Mouse (Mus musculus) embryo, embryonic 11 days (tissue): ENCODE data around the gene Rnaseh1.

Experiments used
- DNase-seq: peaks from one replicate; pipeline ENCODE4 v3.0.0-alpha.2; 2015

The Rnaseh1 gene

GRCm38 (mm10) chr12:28649141-28650110, at the start of gene Rnaseh1:
TSS of gene Rnaseh1 (plus strand) at chr12:28649602.
- DNase-seq, result peak; percentile 96

- DNase-seq, result no peak
Observed at GRCm38 (mm10) chr12:28602259-28602658, 47.1 kb upstream of the Rnaseh1 start.

- DNase-seq, result no peak
Observed at GRCm38 (mm10) chr12:28603494-28603893, 45.9 kb upstream of the Rnaseh1 start.

GRCm38 (mm10) chr12:28607546-28608305, 41.7 kb upstream of the Rnaseh1 start:
- no peak for DNase-seq

- no peak for DNase-seq
Observed at GRCm38 (mm10) chr12:28612391-28612790, 37.0 kb upstream of the Rnaseh1 start.

GRCm38 (mm10) chr12:28614401-28614800, 35.0 kb upstream of the Rnaseh1 start:
- DNase-seq, result no peak

GRCm38 (mm10) chr12:28617297-28617696, 32.1 kb upstream of the Rnaseh1 start:
- DNase-seq, result no peak

- peak; percentile 27 for DNase-seq
Observed at GRCm38 (mm10) chr12:28621451-28622166, 27.8 kb upstream of the Rnaseh1 start.

GRCm38 (mm10) chr12:28622167-28622532, 27.3 kb upstream of the Rnaseh1 start:
- DNase-seq, result no peak

GRCm38 (mm10) chr12:28622641-28623040, 26.8 kb upstream of the Rnaseh1 start:
- no peak for DNase-seq

GRCm38 (mm10) chr12:28623195-28623594, 26.2 kb upstream of the Rnaseh1 start, which contains the start of gene Colec11:
TSS of gene Colec11 (minus strand) at chr12:28623377.
- DNase-seq, result no peak

- DNase-seq, result no peak
Observed at GRCm38 (mm10) chr12:28624251-28624650, 25.2 kb upstream of the Rnaseh1 start.

- DNase-seq, result no peak
Observed at GRCm38 (mm10) chr12:28625407-28625806, 24.0 kb upstream of the Rnaseh1 start.

- DNase-seq, result no peak
Observed at GRCm38 (mm10) chr12:28627092-28627491, 22.3 kb upstream of the Rnaseh1 start.

- no peak for DNase-seq
Observed at GRCm38 (mm10) chr12:28628436-28628835, 21.0 kb upstream of the Rnaseh1 start.

GRCm38 (mm10) chr12:28635058-28635534, 14.3 kb upstream of the Rnaseh1 start:
- no peak for DNase-seq

GRCm38 (mm10) chr12:28635535-28636476, 13.6 kb upstream of the Rnaseh1 start, which contains the start of gene Rps7:
TSS of gene Rps7 (minus strand) at chr12:28635953.
- peak; percentile 92 for DNase-seq

- no peak for DNase-seq
Observed at GRCm38 (mm10) chr12:28636543-28636942, 12.9 kb upstream of the Rnaseh1 start.

- DNase-seq, result no peak
Observed at GRCm38 (mm10) chr12:28638778-28639177, 10.6 kb upstream of the Rnaseh1 start.

GRCm38 (mm10) chr12:28662628-28663027, 13.2 kb downstream of the Rnaseh1 start:
- no peak for DNase-seq

GRCm38 (mm10) chr12:28666734-28667133, 17.3 kb downstream of the Rnaseh1 start:
- no peak for DNase-seq

- no peak for DNase-seq
Observed at GRCm38 (mm10) chr12:28667287-28667686, 17.9 kb downstream of the Rnaseh1 start.
